Mouse (Mus musculus) cortical plate, adult 2 months (tissue): ENCODE measurements at regions not wholly inside any gene's neighbourhood (a gene's known extent, or its start where the extent isn't known, plus 50 kb on each side); places are given as distances from the start of the nearest gene placed in this dataset.

Experiments
- CTCF ChIP-seq: fragments of 200-500 bp; IDR thresholded peaks from 2 replicates; pipeline ENCODE4 v1.5.1; 2011; ENCODE audit warnings: mild to moderate bottlenecking, control low read depth, low read length; ENCODE audit not compliant: insufficient read depth; ENCODE audit errors: extremely low read depth
- POLR2A ChIP-seq: fragments of 200-500 bp; IDR thresholded peaks from 2 replicates; pipeline ENCODE4 v1.6.1; 2011; ENCODE audit warnings: mild to moderate bottlenecking, low read length, control low read depth; ENCODE audit not compliant: insufficient read depth; ENCODE audit errors: extremely low read depth

GRCm38 (mm10) chr13:69086613-69087012 is 87.3 kb upstream of the Adcy2 start:
- TF ChIP-seq CTCF = peak; percentile 43
- TF ChIP-seq POLR2A = no peak
